Mouse (Mus musculus): ENCODE measurements at regions not wholly inside any gene's neighbourhood (a gene's known extent, or its start where the extent isn't known, plus 50 kb on each side); places are given as distances from the start of the nearest gene placed in this dataset.

GRCm38 (mm10) chr5:103301303-103301702 is 90.2 kb upstream of the Mapk10 start:
- TF ChIP-seq CTCF (IDR thresholded peaks at IDR 0.05; ENCODE audit: insufficient read depth, low read length) (no peak), POLR2A (IDR thresholded peaks at IDR 0.05; ENCODE audit: borderline replicate concordance, extremely low read depth, low read depth, low read length) (no peak)
